Mouse (Mus musculus) kidney, adult 18-20 months (tissue): ENCODE results near the gene Poc1b.
"Not testable (repeated sequence)": the region's sequence is repeated elsewhere in the genome, so short reads cannot be mapped to it uniquely, and the experiment has no call there.

Experiments
- DNase-seq: peaks from one replicate; pipeline ENCODE4 v3.0.0; 2021

Gene Poc1b

DNA sequence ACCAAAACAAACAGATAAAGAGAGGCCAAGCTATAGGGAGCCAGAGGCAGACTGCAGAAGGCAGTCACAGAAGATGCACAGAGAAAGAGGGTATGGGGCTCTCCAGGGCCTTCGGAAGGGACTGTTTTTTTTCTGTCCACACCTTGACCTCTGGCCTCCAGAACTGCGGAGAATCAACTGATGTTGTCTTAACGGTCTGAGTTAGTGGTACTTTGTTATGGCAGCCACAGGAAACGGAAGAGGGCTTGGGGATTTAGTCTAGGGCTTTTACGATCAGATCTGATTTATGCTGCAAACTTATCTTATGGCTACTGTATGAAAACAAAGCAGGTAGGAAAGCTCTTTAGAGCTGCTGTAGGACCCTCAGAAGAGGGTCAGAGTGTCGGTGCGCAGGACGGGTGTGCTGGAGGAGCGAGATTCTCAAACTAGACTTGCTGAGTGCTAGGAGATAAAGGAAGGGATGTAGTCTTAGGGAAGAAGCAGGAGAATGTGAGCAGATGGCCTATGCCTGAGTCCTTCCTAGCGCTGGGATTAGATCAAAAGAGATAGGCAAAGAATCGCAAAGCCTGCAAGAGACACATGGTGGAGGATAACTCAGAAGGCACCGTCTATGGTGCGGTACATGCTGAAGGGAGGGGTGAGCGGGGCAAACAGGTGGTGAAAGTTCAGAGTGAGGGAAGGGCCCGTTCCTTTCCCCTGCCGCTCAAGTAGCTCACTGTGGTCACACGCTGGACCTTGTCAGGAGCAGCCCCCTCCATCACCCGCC lies 8.8 kb downstream of the Poc1b start:
- DNase-seq = no peak

DNA sequence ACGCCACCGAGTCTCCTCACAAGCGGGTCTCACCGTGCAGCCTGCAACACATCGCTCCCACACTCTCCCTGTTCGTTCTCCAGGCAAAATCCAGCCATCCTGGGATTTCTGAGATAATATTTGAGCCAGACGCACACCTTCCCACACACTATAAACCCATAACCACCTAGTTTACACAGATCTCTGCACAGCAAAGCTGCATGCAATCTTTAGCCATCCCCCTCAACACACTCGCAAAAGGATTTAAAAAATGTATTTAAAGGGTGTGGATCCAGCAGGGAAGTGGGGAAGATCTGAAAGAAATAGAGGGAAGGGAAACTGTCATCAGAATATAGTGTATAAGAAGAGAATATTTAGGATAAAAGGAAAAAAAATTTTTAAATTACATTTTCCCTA lies 9.4 kb downstream of the Poc1b start:
- DNase-seq = no peak

DNA sequence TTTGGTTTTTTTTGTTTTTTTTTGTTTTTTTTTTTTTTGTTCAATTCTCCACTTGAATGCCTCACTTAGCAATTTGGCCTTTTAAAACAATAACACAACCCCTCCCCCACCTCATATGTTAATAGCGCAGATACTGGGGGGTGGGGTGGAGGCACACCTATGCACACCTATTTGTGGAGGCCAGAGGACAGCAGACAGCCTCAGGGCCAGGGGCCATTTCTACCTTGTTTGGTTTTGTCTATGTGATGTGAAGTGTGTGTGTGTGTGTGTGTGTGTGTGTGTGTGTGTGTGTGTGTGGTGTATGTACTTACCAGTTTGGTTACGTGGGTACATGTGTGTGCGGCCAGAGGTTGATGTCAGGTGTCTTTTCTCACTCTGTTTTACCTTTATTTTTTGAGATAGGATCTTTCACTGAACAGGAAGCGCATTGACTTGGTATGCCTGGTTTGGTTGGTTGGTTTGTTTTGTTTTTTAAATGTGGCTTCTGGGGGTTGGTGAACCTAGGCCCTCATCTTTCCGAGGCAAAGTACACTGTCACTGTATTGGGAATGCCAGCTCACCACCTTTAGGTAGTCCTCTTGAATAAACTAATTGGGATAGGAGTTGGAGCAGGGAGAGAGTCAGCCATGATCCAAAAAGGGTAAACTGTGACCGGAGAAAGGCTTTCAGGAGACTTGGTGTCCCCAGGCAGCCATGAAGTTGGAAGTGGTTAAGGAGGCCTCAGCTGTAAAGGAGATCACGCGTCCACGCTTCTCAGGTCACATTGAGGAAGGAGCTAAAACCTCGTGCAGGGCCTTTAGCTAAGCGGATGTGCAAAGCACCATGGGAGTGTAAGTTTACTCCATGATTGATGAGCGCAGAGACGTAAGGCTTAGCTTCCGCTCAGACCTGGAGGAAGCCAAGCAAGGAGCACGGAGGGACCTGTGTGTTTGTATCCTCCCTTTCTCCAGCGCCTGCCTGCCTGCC lies 10.1 kb downstream of the Poc1b start:
- no peak for DNase-seq

DNA sequence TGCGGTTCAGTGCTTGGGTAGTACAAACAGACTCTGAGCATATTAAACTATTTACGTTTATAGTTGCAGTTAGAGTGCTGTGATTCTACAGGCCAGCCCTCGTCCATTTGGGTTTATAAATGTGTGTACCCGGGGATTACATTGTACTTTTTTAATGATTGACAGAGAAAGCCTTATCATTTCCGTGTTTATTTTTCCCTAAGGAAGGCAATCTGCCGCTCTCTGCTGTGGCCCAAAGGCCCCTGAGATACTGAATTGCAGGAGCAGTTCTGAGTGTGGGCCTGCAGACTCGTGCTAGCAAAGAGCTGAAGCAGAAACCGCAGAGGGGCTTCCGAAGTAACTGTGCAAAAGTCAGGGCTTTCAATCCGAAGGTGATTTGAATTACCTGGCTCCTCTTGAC lies 11.0 kb downstream of the Poc1b start:
- no peak for DNase-seq

DNA sequence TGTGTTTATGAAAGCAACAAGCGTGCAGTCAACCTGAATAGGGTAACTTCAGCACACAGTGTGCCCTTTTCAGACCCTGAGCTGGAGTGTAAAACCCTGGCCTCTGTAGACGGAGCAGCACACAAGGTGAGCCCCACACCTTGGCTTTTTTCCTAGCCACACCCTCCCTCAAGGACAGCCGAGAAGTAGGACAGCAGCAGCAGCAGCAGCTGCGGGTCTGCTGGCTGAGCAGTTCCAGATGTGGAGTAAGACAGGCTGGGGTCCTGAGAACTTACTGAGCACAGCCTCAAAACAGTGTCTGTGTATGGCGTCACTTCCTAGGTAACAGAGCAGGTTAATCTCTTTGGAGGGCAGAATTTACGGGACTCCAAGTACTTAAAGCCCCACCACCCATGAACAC lies 11.9 kb downstream of the Poc1b start:
- DNase-seq = no peak

DNA sequence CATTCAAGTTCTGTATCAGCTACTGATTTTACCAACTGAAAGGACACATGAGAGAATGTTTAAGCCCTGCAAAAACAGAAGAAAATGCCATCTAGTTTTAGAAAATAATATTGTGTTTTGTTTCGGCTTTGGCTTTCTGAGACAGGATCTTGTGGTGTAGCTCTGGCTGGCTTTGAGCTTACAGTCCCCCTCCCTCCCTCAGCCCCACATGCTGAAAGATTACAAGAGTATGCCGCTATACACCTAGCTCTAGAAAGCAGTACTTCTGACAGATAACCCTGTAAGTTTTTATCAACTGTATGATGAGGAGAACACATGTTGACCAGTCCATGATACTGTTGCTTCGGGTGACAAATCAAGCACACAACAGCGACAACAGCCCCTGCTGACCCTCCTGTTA lies 12.6 kb downstream of the Poc1b start:
- DNase-seq = no peak

DNA sequence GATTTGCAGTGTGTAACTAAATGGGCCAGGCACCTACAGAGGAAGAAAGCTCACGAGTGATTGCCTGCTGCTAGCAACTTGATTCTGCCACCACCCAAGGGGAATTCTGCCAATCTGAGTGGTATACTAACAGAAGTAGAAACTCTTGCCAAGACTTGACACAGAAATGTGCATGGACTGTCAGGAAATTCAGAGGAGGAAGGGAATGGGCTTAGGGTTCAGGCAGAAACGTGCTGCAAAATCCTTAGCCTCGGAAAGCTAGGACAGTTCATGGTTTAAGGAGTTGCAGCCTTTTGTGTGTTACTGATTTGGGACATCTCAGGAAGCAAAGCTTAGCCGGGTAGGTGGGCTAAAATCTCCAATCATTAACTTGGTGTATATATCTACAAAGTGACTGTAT lies 19.4 kb downstream of the Poc1b start, which contains the start of gene Phxr2:
TSS of gene Phxr2 (minus strand) at position 101 of the 400 bp plus-strand sequence.
- no peak for DNase-seq

DNA sequence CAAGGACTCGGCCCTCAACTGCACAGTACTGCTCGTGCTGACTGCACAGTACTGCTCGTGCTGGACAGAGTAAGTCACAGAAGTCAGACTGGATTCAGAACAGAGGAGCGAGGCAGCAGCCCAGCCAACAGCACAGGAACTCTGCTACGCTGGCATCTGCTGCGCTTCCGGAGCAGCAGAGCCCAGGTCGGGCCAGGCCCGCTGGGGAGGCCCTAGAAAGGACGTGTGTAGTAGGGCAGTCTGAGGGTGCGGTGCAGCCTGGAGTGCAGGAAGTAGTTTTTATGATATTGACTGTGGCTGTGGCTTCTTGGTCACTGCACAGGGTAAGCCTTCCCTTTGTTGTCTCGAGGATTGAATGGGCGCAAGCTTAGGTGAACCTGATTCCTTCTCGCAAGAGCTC lies 20.1 kb downstream of the Poc1b start:
- no peak for DNase-seq

DNA sequence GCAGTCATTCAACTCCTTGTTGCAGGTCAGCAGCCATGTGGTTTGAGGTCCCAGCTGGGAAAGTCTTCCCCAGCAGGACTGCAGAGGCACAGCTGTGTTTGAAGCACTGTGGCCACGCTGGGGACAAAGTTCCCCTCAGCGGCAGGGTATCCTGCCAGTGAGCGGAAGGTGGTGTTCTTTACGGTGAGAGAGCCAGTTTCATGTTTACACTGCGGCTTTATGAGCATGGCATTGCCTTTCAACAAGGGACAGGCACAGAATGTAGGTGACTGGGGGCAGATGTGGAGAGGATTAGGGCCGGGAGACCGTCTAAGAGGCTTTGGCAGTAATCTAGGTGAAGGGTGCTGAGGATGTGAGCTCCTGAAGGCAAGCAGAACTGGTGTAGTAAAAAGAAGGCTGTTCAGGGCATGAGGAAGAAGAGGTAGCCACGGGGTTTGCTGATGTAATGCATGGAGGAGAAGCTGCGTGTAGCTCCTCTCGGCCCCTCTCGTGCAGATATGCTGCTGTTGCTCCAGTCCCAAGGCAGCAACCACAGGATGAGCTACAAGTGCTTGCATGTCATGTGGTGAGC lies 20.9 kb downstream of the Poc1b start:
- DNase-seq = peak; percentile 16

DNA sequence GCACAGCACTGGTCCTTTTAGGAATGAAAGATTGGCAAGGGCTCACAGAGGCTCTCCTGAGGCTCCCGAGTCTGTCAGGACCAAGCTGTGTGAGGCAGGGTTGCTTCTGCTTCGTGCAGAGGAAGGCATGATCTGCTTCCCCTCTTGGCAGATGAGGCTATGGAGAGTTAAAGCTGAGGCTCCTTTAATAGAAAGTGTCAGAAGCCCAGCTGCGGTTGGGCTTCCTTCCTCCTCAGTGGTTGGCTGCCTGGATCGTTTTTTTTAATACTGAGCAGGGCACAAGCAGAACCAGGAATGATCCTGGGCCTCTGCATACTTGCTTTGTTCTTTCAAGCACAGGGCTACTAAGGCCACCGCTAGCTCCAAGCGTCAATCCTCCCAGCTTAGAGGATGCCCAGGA lies 23.8 kb downstream of the Poc1b start:
- DNase-seq = no peak

DNA sequence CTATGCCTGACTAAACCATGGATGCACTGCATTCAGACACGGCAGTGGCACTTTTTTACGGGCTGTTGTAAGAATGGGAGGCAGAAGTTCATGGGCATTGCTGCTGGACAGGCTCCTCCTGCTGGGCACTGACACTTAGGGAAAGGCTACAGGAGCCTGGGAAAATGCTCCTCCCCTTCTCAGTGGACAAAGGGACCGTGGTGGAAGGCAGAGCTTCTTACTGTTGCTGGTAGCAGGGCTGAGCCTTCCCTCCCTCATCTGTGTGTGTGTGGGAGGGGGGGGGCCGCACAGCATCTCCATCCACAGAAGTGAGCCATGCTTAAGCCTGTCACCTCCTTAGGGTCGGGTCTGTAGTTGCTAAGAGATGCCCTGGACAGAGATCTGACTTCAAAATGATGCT lies 24.5 kb downstream of the Poc1b start:
- DNase-seq = no peak

DNA sequence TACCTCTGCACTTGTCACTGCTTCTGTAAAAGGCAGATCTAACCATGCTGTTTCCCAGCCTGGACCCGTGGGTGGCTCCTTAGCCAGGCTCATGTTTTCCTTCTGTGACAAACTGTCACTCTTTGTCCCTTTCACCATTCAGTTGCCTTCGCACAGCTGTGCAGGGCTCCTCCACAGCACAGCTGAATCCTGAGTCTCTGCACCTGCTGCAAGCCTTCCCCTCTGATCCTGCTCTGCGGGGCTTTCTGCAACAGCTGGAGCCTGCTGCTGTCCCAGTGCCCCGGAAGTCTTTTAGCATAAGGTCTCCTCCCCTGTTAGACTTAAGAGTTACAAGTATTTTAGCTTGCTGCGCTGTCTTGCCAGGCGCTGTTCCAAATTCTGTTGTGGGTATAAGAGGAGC lies 25.4 kb downstream of the Poc1b start:
- no peak for DNase-seq

DNA sequence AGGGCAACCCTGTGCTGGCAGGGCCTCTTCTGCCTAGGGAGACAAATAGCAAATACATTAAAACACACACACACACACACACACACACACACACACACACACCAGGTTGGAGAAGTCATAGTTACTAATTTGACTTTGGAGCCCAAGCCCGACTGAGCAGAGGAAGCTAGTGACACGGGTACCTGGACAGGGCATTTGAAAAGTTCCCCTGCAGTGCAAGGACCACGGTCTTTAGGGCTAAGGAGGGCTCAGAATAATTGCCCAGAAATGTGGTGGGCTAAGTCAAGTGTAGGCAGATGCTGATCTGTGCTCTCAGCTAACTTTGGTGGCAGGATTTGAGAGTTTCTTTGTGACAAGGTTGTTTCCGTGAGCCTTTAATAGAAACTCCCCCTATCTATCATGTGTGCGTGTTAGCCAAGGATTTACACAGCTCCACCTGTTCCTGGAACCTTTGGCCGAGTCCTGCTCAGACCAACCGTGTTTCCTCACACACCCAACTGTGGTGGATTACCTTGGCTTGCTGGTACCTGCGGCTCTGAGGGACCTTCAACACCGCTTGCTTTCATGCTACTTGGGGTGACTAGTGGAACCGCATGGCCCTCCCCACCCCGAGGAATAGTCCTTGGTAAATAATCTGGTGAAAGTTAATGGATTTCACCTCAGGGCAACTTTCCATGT lies 25.9 kb downstream of the Poc1b start:
- DNase-seq = no peak

DNA sequence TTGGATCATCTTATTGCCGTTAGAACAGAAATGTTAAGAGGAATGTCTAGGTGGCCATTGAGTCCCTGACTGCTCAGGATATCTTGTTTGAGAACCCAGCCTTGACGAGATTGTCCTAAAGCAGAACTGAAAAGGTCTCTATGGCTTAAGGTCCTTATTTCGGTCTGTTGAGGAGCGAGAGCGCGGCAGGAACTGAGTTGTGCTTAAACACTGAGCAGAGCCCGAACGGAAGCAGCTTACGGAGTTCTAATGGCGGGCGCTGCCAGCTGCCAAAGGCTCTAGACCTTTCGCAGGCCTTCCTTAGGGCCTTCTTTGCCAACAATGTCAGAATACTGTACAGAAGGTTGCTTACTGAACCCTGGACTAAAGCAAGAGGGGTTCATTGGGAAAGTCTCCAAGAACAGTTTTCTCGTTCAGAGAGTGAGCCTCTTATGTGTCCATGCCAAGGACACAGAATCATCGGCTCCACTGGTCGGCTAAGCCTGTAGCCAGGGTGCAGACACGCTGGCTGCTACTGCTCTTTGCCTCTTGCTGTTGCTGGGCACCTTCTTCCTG lies 26.6 kb downstream of the Poc1b start:
- DNase-seq = no peak

DNA sequence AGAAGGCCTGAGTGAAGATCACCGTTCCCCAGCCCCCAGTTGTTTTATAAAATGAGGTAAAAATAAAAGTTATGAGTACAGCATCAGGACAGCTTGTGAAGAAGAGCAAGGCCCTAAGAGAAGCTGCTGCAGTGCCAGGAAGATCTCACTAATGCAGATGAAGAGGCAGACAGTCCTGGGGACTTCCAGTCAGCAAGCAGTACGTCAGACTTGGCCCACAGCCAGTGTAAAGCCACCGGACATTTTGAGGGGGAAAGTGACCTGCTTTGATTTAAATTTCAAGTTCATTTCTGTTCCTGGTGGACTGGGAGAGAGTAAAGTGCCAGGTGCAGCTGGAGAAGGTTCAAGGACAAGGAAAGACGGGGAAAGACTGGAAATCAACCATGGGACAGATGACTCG lies 29.5 kb downstream of the Poc1b start:
- no peak for DNase-seq

DNA sequence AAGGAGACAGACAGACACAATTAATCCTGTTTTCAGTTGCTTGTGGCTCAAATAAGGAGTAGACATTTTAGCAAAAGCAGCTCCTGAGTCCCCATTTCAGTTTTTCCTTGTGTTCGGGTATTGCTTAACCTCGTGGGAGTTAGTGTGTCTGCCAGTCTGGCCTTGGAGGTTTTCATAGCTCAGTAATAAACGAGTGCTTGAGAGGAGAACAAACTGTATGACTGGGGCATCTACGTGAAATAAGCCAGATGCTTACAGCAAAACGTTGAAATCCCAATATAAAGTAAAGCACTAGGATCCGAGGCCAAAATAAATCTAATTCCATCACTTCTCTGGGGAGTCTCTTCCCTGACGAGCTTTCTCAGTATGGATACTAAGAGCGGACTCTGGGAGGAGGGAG lies 38.8 kb downstream of the Poc1b start:
- DNase-seq = no peak

DNA sequence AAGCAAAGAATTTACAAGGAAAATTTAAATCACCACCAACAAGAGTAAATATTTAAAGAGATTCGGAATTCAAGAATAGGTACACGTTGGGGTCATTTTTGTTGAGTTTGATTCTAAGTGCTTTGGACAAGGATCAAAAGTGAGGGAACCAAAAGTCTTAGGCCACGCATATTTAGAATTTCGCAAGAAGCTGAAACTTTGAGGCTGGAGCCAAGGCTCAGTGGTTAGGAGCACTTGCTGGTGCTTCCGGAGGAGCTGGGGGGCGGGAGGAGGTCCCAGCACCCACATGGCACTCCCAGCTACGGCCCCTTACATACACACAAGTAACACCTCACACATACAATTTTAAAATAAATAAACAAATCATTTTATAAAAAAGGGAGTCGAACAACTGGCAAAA lies 39.8 kb downstream of the Poc1b start:
- no peak for DNase-seq

DNA sequence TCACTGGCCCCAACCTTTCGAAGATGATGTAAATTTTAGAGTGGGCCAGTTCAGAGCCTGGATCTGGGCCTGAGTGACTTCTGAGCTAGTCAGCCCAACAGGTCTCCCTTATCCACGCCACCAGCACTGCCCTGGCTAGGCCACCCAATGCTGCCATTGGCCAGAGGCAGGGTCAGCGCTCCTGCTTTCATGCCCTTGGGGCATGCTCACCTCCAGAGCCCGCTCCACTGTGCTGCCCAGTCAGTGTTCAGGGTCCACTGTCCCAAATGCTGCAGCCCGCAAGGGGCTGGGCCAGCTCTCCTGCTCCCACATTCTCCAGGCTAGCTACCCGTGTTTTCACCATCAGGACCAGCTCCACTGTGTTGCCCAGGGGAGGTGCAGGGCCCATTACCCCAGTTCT lies 43.2 kb downstream of the Poc1b start:
- no peak for DNase-seq

DNA sequence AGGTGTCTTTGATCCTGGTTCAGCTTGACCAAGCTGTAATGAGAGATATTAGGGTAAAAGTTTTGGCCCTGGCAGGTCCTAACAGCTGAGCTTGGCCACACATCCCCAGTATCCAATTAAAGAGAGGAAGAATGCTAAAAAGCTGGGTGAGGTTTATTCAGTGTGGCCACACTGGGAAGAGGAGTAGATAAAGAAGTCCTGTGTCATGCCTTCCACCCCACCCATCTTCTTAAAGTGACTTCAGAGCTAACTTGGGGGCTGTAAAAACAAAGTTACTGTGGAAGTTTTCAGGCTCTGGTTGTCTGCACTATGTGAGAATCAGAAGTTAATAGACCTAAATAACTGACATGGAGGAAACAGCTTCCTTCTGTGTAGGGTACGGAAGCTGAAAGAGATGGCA lies 44.7 kb downstream of the Poc1b start:
- DNase-seq = no peak

DNA sequence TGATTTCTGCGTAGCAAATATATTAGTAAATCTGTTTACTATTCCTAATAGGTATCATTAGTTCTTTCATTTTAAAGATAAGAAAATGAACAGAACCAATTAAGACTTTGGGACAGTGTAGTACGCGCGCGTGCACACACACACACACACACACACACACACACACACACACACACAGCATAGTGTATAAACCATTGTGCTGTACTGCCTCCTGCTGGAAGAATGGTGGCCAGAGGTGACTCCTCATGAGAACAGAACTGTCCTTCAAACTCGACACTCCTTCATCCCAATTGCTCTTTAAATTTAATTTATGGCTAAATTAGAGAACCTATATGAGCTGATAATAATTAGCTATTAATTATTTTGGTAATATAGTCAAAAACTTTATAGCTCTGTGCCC lies 45.2 kb downstream of the Poc1b start:
- DNase-seq = no peak

DNA sequence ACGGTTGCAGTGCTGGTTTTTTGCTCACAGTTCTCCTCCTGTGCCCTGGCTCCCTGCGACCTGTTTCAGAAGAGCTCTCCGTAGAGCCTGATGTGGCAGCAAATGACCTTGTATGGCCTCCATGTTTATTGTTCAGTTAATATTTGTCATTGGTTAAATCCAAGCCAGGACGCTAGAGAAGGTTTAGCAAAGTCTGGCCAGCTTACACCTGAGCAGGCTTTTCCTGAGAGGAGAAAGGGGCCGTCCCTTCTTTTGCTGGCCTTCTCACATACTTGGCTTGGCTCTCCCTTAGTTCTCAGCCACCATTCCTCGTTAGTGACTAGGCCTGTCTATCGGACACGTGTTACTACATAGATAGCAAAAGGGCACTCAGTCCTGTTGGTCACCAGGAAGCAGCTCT lies 47.8 kb downstream of the Poc1b start:
- DNase-seq = no peak

DNA sequence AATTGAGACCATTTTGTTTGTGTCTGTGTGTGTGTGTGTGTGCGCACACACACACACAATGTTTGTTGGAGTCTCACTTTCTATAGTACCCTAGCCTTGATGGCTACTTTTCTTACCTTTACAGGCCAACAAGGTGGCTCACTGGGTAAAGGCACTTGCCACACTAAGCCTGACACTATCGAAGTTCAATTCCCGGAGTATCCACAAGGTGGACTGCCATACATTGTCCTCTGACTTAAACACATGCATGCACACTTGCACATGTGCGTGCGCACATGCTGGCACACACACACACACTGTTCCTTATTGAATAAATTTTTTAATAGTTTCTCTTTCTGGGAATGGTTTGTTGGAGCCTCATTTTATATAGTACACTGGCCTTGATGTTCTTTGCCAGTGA lies 50.0 kb downstream of the Poc1b start:
- DNase-seq = no peak

DNA sequence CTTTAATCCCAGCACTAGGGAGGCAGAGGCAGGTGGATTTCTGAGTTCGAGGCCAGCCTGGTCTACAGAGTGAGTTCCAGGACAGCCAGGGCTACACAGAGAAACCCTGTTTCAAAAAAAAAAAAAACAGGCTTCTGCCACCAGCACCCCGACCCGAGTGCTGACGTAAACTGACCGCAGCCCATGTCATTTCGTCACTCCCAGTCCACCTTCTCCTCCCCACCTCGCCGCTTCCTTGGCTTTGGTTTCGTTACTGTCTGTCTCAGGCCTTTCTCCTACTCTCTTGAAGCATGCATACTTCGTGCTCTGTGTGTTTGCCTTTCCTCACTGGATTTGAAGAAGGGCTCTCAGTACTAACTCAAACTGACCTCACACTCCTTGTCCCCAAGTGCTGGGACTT lies 50.9 kb downstream of the Poc1b start:
- not testable (repeated sequence) for DNase-seq
